Mouse (Mus musculus) left cerebral cortex, postnatal 25 days (tissue): ENCODE data around the gene 2700081O15Rik. TPM values are rescaled to one million over a fixed set of nuclear protein-coding genes. Genes with fewer than 3 reads are reported as not detected.
A peak's percentile ranks its signal among the peaks of the same experiment; 100 is the strongest.

Source experiments
- DNase-seq, 2 experiments: peaks; one replicate each; pipeline ENCODE4 v3.0.0; 2022; ENCODE audit warnings: low spot score in 2 of 2, mixed read lengths in 1 of 2
- intact Hi-C: fragments of 180-260 bp; cut with DNase I; formaldehyde crosslinking; loops from one replicate; pipeline ENCODE4 v1.15.1; 2025
- microRNA-seq, 2 experiments: library from miRNA; unstranded; fragments of <30 nt; microRNA quantifications; one replicate each; pipeline ENCODE4 v1.2.0; 2022
- total RNA-seq, 2 experiments: library from RNA; stranded (reverse); gene quantifications; 2 replicates each; pipeline ENCODE4 v1.2.3; 2021

The 2700081O15Rik gene
- total RNA-seq, 2 experiments from 2014 or later = 36.0 to 36.2 TPM

- intact Hi-C loops = no loop called here
- DNase-seq = peak in 1 of 2 experiments; percentile 49
Measured at GRCm38 (mm10) chr19:7456803-7457202, 39.4 kb downstream of the 2700081O15Rik start.

- DNase-seq = no peak
- intact Hi-C loops = no loop called here
Measured at GRCm38 (mm10) chr19:7458901-7459300, 41.5 kb downstream of the 2700081O15Rik start.

GRCm38 (mm10) chr19:7459370-7459769 is 41.9 kb downstream of the 2700081O15Rik start:
- intact Hi-C loops = no loop called here

GRCm38 (mm10) chr19:7467915-7468314 is 50.5 kb downstream of the 2700081O15Rik start:
- intact Hi-C loops = no loop called here
- DNase-seq = no peak

More at GRCm38 (mm10) chr19:7459370-7459769, 41.9 kb downstream of the 2700081O15Rik start:
- DNase-seq = no peak

- intact Hi-C loops = no loop called here
- DNase-seq = no peak
Measured at GRCm38 (mm10) chr19:7470643-7471042, 53.2 kb downstream of the 2700081O15Rik start.

Small RNAs within 50 kb of the gene (microRNA-seq; reads per million reads assigned to microRNA genes)
- 0.25 to 1.0 reads per million in 2 experiments for gene Mir6991

Other genes starting within 250 kb of the 2700081O15Rik start
- gene Otub1, start 211.3 kb upstream of the 2700081O15Rik start, total RNA-seq = 100 to 1,000 TPM; 258 to 270 TPM
- gene Cox8a, start 200.0 kb upstream of the 2700081O15Rik start, total RNA-seq = 1,000 to 10,000 TPM; 1,203 to 1,264 TPM
- gene Naa40, start 176.4 kb upstream of the 2700081O15Rik start, total RNA-seq = 10 to 100 TPM; 31.3 to 36.6 TPM
- gene Rcor2, start 150.3 kb upstream of the 2700081O15Rik start, total RNA-seq = 10 to 100 TPM; 13.8 to 15.3 TPM
- 100 to 1,000 TPM; 134 to 150 TPM for gene Mark2, start 75.8 kb upstream of the 2700081O15Rik start, total RNA-seq
- gene Spindoc, start 34.6 kb upstream of the 2700081O15Rik start, total RNA-seq = 10 to 100 TPM; 29.0 to 32.0 TPM
- gene Rtn3, start 65.7 kb downstream of the 2700081O15Rik start, total RNA-seq = 100 to 1,000 TPM; 854 to 900 TPM
- 10 to 100 TPM; 23.0 to 28.2 TPM for gene Atl3, start 76.4 kb downstream of the 2700081O15Rik start, total RNA-seq
- gene Pla2g16, start 139.8 kb downstream of the 2700081O15Rik start, total RNA-seq = 10 to 100 TPM; 21.5 to 21.7 TPM
- under 1 TPM; 0.16 to 0.64 TPM for gene Lgals12, start 189.6 kb downstream of the 2700081O15Rik start, total RNA-seq
- not detected for gene Hrasls5, start 194.9 kb downstream of the 2700081O15Rik start, total RNA-seq